Mouse (Mus musculus): ENCODE data around the gene Ppp1r11.

Gene Ppp1r11

DNA sequence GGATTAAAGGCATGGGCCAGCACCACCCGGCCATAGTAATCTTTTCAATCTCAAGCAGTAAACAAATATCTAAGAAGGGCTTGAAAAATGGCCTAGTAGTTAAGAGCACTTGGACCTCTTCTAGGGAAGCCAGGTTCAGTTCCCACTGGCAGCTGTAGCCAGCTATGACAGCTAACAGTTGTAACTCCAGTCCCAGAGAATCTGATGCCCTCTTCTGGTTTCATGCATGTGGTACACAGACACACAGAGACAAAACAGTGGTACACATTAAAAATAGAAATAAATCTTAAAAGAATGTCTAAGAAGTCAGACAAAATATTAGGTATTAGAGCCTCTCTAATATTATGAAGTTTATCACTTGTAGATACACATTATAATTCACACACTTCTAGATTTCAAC lies 9.6 kb upstream of the Ppp1r11 start:
- DNase-seq (ENCODE audit: low read depth, low spot score), result no peak

- no peak for DNase-seq (ENCODE audit: low read depth, low spot score)
Measured at GRCm38 (mm10) chr17:36958884-36959283, 7.3 kb upstream of the Ppp1r11 start.

- peak; percentile 100 for DNase-seq (ENCODE audit: low read depth, low spot score)
Measured at GRCm38 (mm10) chr17:36957999-36958743, 6.6 kb upstream of the Ppp1r11 start, which contains the start of the genes Znrd1 and Znrd1as. Gene Znrd1, minus strand, starts transcription at chr17:36958559. Gene Znrd1as, plus strand, starts transcription at chr17:36958592.

DNA sequence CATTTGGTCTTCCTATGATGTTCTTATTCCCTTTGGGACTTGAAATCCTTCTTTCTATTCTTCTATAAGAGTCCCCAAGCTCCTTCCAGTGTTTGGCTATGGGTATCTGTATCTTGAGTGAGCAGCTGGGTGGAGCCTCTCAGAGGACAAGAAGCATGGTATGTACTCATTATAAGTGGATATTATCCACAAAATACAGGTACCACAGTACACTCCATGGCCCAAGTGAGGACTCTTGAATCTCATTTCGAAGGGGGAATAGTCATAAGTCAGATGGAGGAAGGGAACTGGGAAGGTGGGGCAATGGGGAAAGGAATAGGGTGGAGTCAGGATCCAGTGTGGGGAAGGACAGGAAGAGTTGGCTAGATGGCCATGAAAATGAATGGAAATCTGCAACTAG lies 1.5 kb upstream of the Ppp1r11 start:
- DNase-seq (ENCODE audit: low read depth, low spot score), result no peak

- no peak for DNase-seq (ENCODE audit: low read depth, low spot score)
Measured at GRCm38 (mm10) chr17:36952631-36953030, 1.1 kb upstream of the Ppp1r11 start.

DNA sequence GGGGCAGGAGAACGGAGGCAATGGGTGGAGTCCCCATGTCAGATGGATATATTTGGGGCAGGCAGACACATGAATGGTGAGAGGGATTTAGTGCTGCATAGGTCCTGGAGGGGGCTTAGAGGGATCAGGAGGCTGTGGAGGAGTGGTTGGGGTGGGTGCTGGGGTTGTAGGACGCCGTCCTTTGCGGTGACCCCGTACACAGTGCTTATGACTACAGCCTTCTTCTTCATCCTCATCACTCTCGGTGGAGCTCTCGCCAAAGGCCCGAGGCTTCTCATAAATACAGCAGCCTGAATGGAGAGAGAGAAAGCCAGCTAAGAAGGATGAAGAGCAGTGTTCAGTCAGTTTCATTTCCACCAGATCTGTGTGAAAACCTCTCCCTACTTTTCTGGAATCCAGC lies 2.3 kb downstream of the Ppp1r11 start:
- DNase-seq (ENCODE audit: low read depth, low spot score), result no peak

- no peak for DNase-seq (ENCODE audit: low read depth, low spot score)
Measured at GRCm38 (mm10) chr17:36948286-36948685, 3.3 kb downstream of the Ppp1r11 start.

DNA sequence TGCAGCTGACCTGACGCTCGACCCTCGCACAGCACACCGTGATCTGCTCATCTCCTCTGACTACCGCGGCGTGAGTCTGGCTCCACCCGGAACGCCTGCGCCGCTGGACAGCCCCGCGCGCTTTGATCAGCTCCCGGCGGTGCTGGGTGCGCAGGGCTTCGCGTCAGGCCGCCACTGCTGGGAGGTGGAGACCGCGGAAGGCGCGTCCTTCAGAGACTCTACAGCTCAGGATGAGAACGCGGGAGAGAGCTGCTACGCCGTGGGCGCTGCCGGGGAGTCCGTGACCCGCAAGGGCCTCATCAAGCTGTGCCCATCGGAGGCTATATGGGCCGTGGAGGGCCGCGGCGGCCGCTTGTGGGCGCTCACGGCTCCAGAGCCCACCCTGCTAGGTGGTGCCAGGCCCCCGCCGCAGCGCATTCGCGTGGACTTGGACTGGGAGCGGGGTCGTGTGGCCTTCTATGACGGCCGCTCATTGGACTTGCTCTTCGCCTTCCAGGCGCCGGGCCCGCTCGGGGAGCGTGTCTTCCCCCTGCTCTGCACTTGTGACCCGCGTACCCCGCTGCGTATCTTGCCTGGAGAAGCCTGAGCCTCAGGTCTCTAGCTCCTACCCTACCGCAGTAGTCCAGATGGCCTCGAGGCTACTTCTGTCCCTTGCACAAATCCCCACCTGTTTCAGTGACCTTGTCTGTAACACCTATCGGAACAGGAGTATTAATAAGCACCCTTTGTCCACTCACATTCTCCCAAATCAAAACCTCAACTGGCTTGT lies 4.3 kb downstream of the Ppp1r11 start:
- DNase-seq (ENCODE audit: low read depth, low spot score), result no peak

GRCm38 (mm10) chr17:36944121-36944775 lies 7.3 kb downstream of the Ppp1r11 start:
- DNase-seq (ENCODE audit: low read depth, low spot score), result no peak

- no peak for DNase-seq (ENCODE audit: low read depth, low spot score)
Measured at GRCm38 (mm10) chr17:36943691-36944090, 7.8 kb downstream of the Ppp1r11 start.

GRCm38 (mm10) chr17:36942791-36943471 lies 8.6 kb downstream of the Ppp1r11 start, which contains the start of gene Rnf39:
Gene Rnf39, plus strand, starts transcription at chr17:36942918.
- no peak for DNase-seq (ENCODE audit: low read depth, low spot score)

DNA sequence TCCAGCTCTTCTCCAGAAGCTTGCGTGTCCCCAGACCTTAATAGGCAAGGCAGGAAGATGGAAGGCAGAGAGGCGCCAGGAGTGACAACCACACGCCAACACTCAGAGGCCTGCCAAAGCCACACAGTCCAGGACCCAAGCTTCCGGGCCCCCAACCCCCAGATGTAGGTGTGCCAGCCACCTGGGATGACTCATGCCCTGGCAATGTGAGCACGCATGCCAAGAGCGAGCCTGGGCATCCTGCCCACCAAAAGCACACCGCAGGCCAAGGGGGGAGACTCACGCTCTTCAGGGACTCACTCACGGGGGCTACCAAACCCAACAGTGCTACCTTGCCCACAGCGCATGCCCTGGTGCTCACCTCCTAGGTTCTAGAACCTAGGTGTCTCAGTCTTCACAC lies 9.2 kb downstream of the Ppp1r11 start:
- no peak for DNase-seq (ENCODE audit: low read depth, low spot score)

DNA sequence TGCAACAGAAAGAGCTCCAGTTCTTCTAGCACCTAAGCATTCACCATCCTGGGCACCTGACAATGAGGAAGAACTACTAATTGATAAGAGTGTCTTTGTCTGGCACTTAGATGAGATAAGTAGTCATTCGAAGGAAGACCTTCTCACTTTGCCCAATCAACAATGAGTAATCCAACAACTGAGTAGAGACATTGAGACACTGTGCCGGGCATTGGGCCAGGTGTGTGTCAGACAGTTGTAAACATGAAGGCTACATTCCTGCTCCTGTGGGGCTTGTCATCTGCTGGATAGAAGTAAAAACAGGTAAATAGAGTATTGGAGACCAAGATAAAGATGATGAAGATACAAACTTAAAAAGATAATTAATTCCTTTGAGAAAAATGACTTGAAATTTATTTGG lies 13.5 kb downstream of the Ppp1r11 start:
- no peak for DNase-seq (ENCODE audit: low read depth, low spot score)

GRCm38 (mm10) chr17:36931806-36932205 lies 19.7 kb downstream of the Ppp1r11 start:
- no peak for DNase-seq (ENCODE audit: low read depth, low spot score)

DNA sequence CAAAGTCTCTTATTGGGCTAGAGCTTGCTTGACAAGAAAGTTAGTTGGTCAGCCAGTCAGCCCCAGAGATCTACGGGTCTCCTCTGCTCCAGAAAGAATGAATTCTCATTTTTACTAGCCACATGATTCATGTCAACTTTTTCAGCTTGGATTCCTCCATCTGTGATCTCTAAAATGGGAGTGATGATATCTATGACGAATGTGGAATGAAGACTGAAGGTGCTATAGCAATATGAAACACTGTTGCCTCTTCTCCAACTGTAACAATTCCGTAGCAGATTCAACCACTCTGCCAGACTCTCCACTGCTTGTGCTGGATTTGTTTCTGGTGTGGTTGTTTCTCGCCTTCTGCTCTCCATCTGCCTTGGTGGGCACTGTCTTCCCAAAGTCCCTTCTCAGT lies 20.4 kb downstream of the Ppp1r11 start:
- DNase-seq (ENCODE audit: low read depth, low spot score), result no peak

- peak; percentile 46 for DNase-seq (ENCODE audit: low read depth, low spot score)
Measured at GRCm38 (mm10) chr17:36930233-36930632, 21.3 kb downstream of the Ppp1r11 start.

DNA sequence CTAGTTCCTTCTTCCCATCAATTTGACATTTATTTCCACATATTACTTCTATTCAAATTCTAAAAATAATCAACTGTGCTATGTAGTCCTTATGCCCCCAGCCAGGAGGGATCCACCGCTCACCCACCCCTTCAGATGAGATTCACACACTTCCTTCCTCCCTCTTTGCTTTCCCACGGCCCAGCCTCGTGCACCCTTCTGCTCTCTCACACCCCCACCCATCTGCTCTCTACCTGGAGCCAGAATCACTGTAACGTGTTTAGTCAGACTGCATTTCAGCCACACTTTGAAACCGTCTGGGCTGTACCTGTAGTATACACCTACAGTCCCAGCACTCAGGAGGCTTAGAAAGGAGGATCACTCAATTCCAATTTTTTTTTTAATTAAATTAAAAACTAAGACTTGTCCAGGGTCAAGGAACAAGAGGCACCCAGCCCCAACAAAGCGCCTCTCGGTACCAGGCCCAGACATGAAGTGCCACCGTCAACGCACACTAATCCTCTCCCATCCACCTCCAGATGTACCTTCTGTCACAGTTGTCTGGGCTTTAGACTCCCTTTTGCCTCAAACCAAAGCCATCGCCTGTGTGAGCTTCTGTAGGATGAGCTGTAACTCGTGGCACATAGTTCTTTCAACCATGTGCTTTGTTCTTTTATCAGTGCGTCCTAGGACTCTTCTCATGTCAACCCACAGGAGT lies 22.2 kb downstream of the Ppp1r11 start:
- DNase-seq (ENCODE audit: low read depth, low spot score), result no peak

DNA sequence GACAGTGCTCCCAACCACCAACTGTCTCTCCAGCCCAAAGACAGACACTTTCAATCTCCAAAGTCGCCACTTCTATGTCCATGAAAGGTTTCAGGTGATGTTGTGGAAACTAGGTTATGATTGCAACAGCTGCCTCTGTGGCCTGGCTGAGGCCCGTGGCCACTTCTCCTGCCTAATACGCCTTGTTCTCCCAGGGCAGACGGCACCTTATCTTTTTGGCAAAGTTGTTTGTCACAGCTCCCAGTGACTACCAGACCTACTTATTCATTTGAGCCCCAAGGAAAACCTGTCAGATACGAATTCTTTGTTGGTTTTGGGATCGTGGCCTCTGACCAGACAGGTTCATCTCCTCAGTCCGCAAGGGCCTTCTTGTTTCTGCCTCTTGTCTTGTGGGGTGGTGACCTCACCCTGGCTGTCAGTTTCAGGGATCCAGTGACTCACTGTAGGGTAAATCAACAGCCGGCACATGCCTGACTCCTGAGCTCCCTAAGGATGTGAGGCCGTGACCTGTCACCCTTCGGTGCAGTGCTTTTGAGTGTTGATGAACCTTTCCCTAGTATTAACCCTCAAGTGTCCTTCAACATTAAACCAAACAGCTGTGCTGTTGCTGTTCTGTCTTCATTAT lies 23.9 kb downstream of the Ppp1r11 start:
- DNase-seq (ENCODE audit: low read depth, low spot score), result peak; percentile 27

GRCm38 (mm10) chr17:36923491-36923890 lies 28.1 kb downstream of the Ppp1r11 start:
- DNase-seq (ENCODE audit: low read depth, low spot score), result peak; percentile 87

- DNase-seq (ENCODE audit: low read depth, low spot score), result peak; percentile 27
Measured at GRCm38 (mm10) chr17:36922715-36923114, 28.8 kb downstream of the Ppp1r11 start.

DNA sequence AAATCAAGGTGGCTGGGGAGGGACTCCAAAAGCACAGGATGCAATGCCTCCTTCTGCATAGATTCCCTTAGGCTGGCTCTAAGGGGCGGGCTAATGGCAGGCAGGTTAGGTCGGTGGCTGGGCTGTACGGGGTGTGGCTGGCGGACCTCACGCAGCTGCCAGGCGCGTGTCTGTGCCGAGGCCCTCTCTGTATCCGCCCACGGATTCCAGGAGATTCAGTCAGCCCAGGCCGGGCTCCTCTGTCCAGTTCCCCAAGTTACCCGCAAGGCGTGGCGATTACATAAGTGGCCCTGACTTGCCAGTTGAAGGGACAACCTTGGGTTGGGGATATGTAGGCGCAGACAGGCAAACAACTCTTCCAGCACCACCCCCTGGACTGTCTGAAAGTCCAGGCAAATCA lies 31.3 kb downstream of the Ppp1r11 start:
- peak; percentile 56 for DNase-seq (ENCODE audit: low read depth, low spot score)

All from ES-CJ7 (cell line).